Mouse (Mus musculus) lung, postnatal 0 days (tissue): ENCODE data around the gene Egfem1. TPM values are rescaled to one million over a fixed set of nuclear protein-coding genes. Genes with fewer than 3 reads are reported as not detected.

ENCODE experiments used
- ATAC-seq: fragments of 200-750 bp; cut with Nextera tagmentation; 2 replicates; pipeline ENCODE4 v1.8.0; 2017; ENCODE audit warnings: moderate library complexity
- DNase-seq: peaks from one replicate; pipeline ENCODE4 v3.0.0-alpha.2; 2016; ENCODE audit warnings: low spot score
- H3K27ac ChIP-seq: fragments of 300-500 bp; sonication (generic); 2 replicates; pipeline ENCODE4 v1.5.1; 2014; ENCODE audit warnings: antibody characterized with exemption, mild to moderate bottlenecking, low read length, mixed read lengths
- H3K27me3 ChIP-seq: fragments of 300-500 bp; sonication (generic); replicated peaks from 2 replicates; pipeline ENCODE4 v1.6.1; 2014; ENCODE audit warnings: low read length, mixed read lengths; ENCODE audit not compliant: insufficient read depth
- H3K36me3 ChIP-seq: fragments of 300-500 bp; sonication (generic); 2 replicates; pipeline ENCODE4 v1.6.1; 2014; ENCODE audit warnings: low read length, mixed read lengths; ENCODE audit not compliant: insufficient read depth
- H3K4me1 ChIP-seq: fragments of 300-500 bp; sonication (generic); 2 replicates; pipeline ENCODE4 v1.6.1; 2014; ENCODE audit warnings: antibody characterized with exemption, low read depth, low read length, mixed read lengths; ENCODE audit not compliant: insufficient read depth
- H3K4me2 ChIP-seq: fragments of 300-500 bp; sonication (generic); replicated peaks from 2 replicates; pipeline ENCODE4 v1.6.1; 2014; ENCODE audit warnings: low read depth, mild to moderate bottlenecking, low read length, moderate library complexity, mixed read lengths
- H3K4me3 ChIP-seq: fragments of 300-500 bp; sonication (generic); 2 replicates; pipeline ENCODE4 v1.5.1; 2014; ENCODE audit warnings: low read depth, low read length
- H3K9ac ChIP-seq: fragments of 300-500 bp; sonication (generic); replicated peaks from 2 replicates; pipeline ENCODE4 v1.6.1; 2014; ENCODE audit warnings: low read depth, mild to moderate bottlenecking
- H3K9me3 ChIP-seq: fragments of 300-500 bp; sonication (generic); 2 replicates; pipeline ENCODE4 v1.6.1; 2016; ENCODE audit warnings: low read length, mixed read lengths
- CTCF ChIP-seq: IDR thresholded peaks from 2 replicates; pipeline ENCODE4 v1.5.1; 2016; ENCODE audit warnings: antibody characterized with exemption, mild to moderate bottlenecking
- EP300 ChIP-seq: IDR thresholded peaks from 2 replicates; pipeline ENCODE4 v1.6.1; 2016; ENCODE audit warnings: antibody characterized with exemption, mild to moderate bottlenecking, control low read depth
- WGBS: fragments of 180-500 bp; shearing (Covaris S2); extraction: QIAGEN DNeasy Blood & Tissue Kit; methylation state at CpG from one replicate; pipeline ENCODE4 v1.1.7; 2014; 5-methylcytosine and 5-hydroxymethylcytosine counted together
- polyA plus RNA-seq: library from polyadenylated mRNA; unstranded; fragments of >200 nt; fragmentation: Nextera tagmentation; extraction: Ambion mirVana; gene quantifications from 2 replicates; pipeline ENCODE4 v1.2.1, GENCODE M21; 2015

Gene Egfem1
- polyA plus RNA-seq, 1 experiment from 2014 or later: 19.7 TPM

- no peak for ATAC-seq
- Histone ChIP-seq H3K4me2 (no peak overlapping the region), H3K27ac (no peak overlapping the region), H3K36me3 (no peaks in the 10 kb centered on the region), H3K9me3 (no peaks in the 10 kb centered on the region), H3K4me1 (no peaks in the 10 kb centered on the region), H3K9ac (no peak overlapping the region), H3K4me3 (no peak overlapping the region), H3K27me3 (no peaks in the 10 kb centered on the region)
- DNase-seq: no peak
- WGBS: 54% methylated on average over 6 of the region's 6 CpGs
- TF ChIP-seq CTCF (no peak), EP300 (no peak)
These were observed 108.4 kb downstream of the Egfem1 start for GRCm38 (mm10) chr3:29190263-29190662.

GRCm38 (mm10) chr3:29197727-29198512, 116.1 kb downstream of the Egfem1 start:
- Histone ChIP-seq H3K4me3 (no peak overlapping the region), H3K9ac (no peak overlapping the region), H3K27me3 (no peaks in the 10 kb centered on the region), H3K9me3 (no peaks in the 10 kb centered on the region), H3K4me2 (no peak overlapping the region), H3K36me3 (no peaks in the 10 kb centered on the region), H3K4me1 (no peaks in the 10 kb centered on the region), H3K27ac (no peak overlapping the region)
- no peak for DNase-seq
- WGBS: 74% methylated on average over 10 of the region's 10 CpGs
- TF ChIP-seq CTCF (no peak), EP300 (no peak)
- ATAC-seq: no peak

- TF ChIP-seq EP300: no peak
- TF ChIP-seq CTCF: no peak
- Histone ChIP-seq H3K9me3 (no peaks in the 10 kb centered on the region), H3K4me3 (no peak overlapping the region), H3K27ac (no peak overlapping the region), H3K4me2 (no peak overlapping the region), H3K9ac (no peak overlapping the region), H3K27me3 (no peaks in the 10 kb centered on the region), H3K4me1 (no peaks in the 10 kb centered on the region), H3K36me3 (no peaks in the 10 kb centered on the region)
- peak; percentile 36 for DNase-seq
- 46% methylated on average over 8 of the region's 8 CpGs for WGBS
- no peak for ATAC-seq
These were observed 118.8 kb downstream of the Egfem1 start for GRCm38 (mm10) chr3:29200601-29201000.

GRCm38 (mm10) chr3:29202536-29202935, 120.7 kb downstream of the Egfem1 start:
- Histone ChIP-seq H3K4me1 (no peaks in the 10 kb centered on the region), H3K9ac (no peak overlapping the region), H3K36me3 (no peaks in the 10 kb centered on the region), H3K27ac (no peak overlapping the region), H3K4me2 (no peak overlapping the region), H3K4me3 (no peak overlapping the region), H3K9me3 (no peaks in the 10 kb centered on the region), H3K27me3 (no peaks in the 10 kb centered on the region)
- WGBS: 79% methylated on average over 6 of the region's 6 CpGs
- no peak for TF ChIP-seq CTCF
- no peak for TF ChIP-seq EP300
- ATAC-seq: no peak
- DNase-seq: peak; percentile 17

DNA sequence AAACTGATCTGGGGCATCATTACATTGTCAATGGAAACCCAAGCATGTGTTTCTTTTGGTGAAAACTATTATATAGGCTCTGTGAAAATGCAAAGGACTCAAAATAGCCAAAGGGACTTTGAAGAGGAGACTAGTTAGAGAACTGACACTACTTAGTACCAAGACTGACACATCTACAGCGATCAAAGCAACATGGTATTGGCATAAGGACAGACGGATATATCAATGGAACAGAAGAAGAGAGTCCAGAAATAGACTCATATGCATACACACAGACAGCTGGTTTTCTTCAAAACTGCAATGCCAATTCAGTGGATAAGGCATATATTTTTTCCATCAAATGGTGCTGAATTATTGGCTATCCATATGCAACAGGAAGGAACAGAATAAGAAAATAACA, 140.6 kb downstream of the Egfem1 start:
- no peaks in the 10 kb centered on the region for H3K4me1 ChIP-seq
- H3K27me3 ChIP-seq: no peaks in the 10 kb centered on the region
- DNase-seq (no peak), ATAC-seq (no peak)
- TF ChIP-seq CTCF: no peak
- no peak for TF ChIP-seq EP300
- no peaks in the 10 kb centered on the region for H3K9me3 ChIP-seq
- H3K36me3 ChIP-seq: no peaks in the 10 kb centered on the region
- H3K9ac ChIP-seq: no peak overlapping the region
- no peak overlapping the region for H3K4me2 ChIP-seq
- no peak overlapping the region for H3K27ac ChIP-seq
- H3K4me3 ChIP-seq: no peak overlapping the region
- WGBS: 69% methylated on average over 2 of the region's 2 CpGs

GRCm38 (mm10) chr3:29229712-29230111, 147.9 kb downstream of the Egfem1 start:
- H3K9me3 ChIP-seq: no peaks in the 10 kb centered on the region
- TF ChIP-seq EP300 (no peak), CTCF (peak; percentile 56)
- no peak overlapping the region for H3K4me3 ChIP-seq
- H3K36me3 ChIP-seq: no peaks in the 10 kb centered on the region
- no peak overlapping the region for H3K9ac ChIP-seq
- no peaks in the 10 kb centered on the region for H3K27me3 ChIP-seq
- WGBS: 58% methylated on average over 2 of the region's 2 CpGs
- H3K4me1 ChIP-seq: no peaks in the 10 kb centered on the region
- ATAC-seq (no peak), DNase-seq (peak; percentile 17)
- no peak overlapping the region for H3K4me2 ChIP-seq
- H3K27ac ChIP-seq: no peak overlapping the region
